Mouse (Mus musculus): ENCODE measurements around the gene Rere. TPM values are rescaled to one million over a fixed set of nuclear protein-coding genes. Genes with fewer than 3 reads are reported as not detected.

Rere gene
- polyA plus RNA-seq, 2 experiments = 4.8 to 5.1 TPM

DNA sequence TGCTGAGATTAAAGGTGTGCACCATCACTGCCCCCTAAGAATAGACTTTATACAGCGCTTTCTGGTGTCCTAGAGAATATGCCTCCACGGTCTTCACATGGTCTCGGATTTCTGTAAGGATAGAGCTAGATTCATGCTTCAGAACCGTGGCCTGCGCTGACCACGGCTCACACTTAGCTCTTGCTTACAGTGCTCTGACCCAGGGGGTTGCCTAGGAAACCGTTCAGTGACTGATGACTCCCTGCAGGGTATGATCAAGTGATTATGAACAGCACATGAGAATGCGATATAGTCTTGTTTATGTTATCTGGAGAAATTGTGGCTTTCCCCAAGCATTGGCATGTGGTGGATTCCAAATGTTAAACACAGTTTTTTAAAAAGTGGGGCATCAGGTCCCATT, 103.0 kb downstream of the Rere start:
- peaks cover 0 to 2% of the 10 kb centered on the region in 2 experiments; a peak in 1 of 4 replicates for H3K4me1 ChIP-seq (replicated peaks; ENCODE audit: control insufficient read depth in 2 of 2, insufficient read depth in 2 of 2, low read length in 1 of 2)
- no peak overlapping the region for H3K9ac ChIP-seq (replicated peaks)
- no peak for DNase-seq (ENCODE audit: low read depth in 3 of 3, low spot score in 3 of 3)
- H3K9me3 ChIP-seq (ENCODE audit: control insufficient read depth, low read length) = no peaks in the 10 kb centered on the region
- no peak overlapping the region for H3K4me2 ChIP-seq (ENCODE audit: low read depth)
- ATAC-seq (ENCODE audit: insufficient read depth) = no peak
- H3K36me3 ChIP-seq (replicated peaks; ENCODE audit: control insufficient read depth, insufficient read depth, low read depth) = no peaks in the 10 kb centered on the region
- no peak overlapping the region for H3K4me3 ChIP-seq (ENCODE audit: insufficient read depth in 1 of 2, low read depth in 2 of 2, low read length in 2 of 2)
- TF ChIP-seq CTCF (IDR thresholded peaks at IDR 0.05; ENCODE audit: low read depth) (no peak), EP300 (IDR thresholded peaks at IDR 0.05; ENCODE audit: low read depth) (no peak)
- no peak overlapping the region for H3K27ac ChIP-seq
- H3K27me3 ChIP-seq (ENCODE audit: control insufficient read depth, insufficient read depth, low read length) = no peaks in the 10 kb centered on the region
- WGBS (ENCODE audit: insufficient replicate concordance) = 61% methylated on average over 8 of the region's 8 CpGs

DNA sequence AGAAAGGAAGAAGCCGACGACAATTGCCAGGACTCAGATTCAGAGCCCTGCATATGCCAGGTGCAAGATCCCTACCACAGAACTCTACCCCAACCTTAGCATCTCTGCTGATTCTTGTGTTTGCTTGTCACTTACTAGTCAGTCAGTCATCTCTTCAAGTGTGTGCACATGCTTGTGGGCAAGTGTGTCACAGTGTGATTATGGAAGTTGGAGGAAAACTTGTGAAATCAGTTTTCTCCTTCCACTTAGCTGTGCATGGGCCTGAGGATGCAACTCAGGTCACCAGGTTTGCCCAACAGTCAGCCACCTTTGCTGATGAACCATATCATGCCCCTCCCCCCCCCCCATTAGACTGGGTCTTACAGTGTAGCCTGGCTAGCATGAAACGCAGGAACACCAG, 103.5 kb downstream of the Rere start:
- ATAC-seq (ENCODE audit: insufficient read depth) = no peak
- 75% methylated on average over 3 of the region's 3 CpGs for WGBS (ENCODE audit: insufficient replicate concordance)
- no peaks in the 10 kb centered on the region for H3K36me3 ChIP-seq (replicated peaks; ENCODE audit: control insufficient read depth, insufficient read depth, low read depth)

DNA sequence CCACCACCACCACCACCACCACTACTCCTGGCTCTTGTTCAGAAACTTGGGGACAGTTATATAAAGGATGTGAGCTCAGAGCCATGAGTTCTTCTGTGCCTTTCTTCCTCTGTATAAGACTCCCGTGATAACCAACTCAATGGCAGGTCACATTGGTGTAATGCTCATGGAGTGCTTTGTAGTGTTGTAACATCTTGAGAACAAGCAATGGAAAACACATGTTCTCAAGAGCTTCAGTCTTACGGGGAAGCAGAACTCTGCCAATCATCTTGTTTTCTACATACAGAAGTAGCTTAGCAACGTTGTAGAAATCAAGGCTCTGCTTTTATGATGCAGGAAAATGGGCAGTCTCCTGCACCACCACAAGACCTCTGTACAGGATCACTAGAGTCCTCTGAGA, 107.1 kb downstream of the Rere start:
- Histone ChIP-seq H3K4me1 (replicated peaks; ENCODE audit: control insufficient read depth in 2 of 2, insufficient read depth in 2 of 2, low read length in 1 of 2) (peaks cover 5 to 8% of the 10 kb centered on the region in 2 experiments), H3K9ac (replicated peaks) (no peak overlapping the region), H3K4me2 (ENCODE audit: low read depth) (no peak overlapping the region), H3K27me3 (ENCODE audit: control insufficient read depth, insufficient read depth, low read length) (no peaks in the 10 kb centered on the region), H3K9me3 (ENCODE audit: control insufficient read depth, low read length) (no peaks in the 10 kb centered on the region), H3K27ac (no peak overlapping the region), H3K4me3 (ENCODE audit: insufficient read depth in 1 of 2, low read depth in 2 of 2, low read length in 2 of 2) (no peak overlapping the region), H3K36me3 (replicated peaks; ENCODE audit: control insufficient read depth, insufficient read depth, low read depth) (no peaks in the 10 kb centered on the region)
- 58% methylated on average over 3 of the region's 3 CpGs for WGBS (ENCODE audit: insufficient replicate concordance)
- ATAC-seq (ENCODE audit: insufficient read depth) (no peak), DNase-seq (ENCODE audit: low read depth in 3 of 3, low spot score in 3 of 3) (no peak)
- TF ChIP-seq EP300 (IDR thresholded peaks at IDR 0.05; ENCODE audit: low read depth) (no peak), CTCF (IDR thresholded peaks at IDR 0.05; ENCODE audit: low read depth) (no peak)

More for the DNA sequence above, 103.5 kb downstream of the Rere start:
- no peak for DNase-seq (ENCODE audit: low read depth in 3 of 3, low spot score in 3 of 3)
- H3K4me1 ChIP-seq (replicated peaks; ENCODE audit: control insufficient read depth in 2 of 2, insufficient read depth in 2 of 2, low read length in 1 of 2) = no peaks in the 10 kb centered on the region; a peak in 1 of 4 replicates
- no peaks in the 10 kb centered on the region for H3K9me3 ChIP-seq (ENCODE audit: control insufficient read depth, low read length)
- no peak for TF ChIP-seq CTCF (IDR thresholded peaks at IDR 0.05; ENCODE audit: low read depth)
- no peak for TF ChIP-seq EP300 (IDR thresholded peaks at IDR 0.05; ENCODE audit: low read depth)
- H3K27ac ChIP-seq = no peak overlapping the region
- no peak overlapping the region for H3K4me2 ChIP-seq (ENCODE audit: low read depth)
- H3K4me3 ChIP-seq (ENCODE audit: insufficient read depth in 1 of 2, low read depth in 2 of 2, low read length in 2 of 2) = no peak overlapping the region
- no peak overlapping the region for H3K9ac ChIP-seq (replicated peaks)
- no peaks in the 10 kb centered on the region for H3K27me3 ChIP-seq (ENCODE audit: control insufficient read depth, insufficient read depth, low read length)

DNA sequence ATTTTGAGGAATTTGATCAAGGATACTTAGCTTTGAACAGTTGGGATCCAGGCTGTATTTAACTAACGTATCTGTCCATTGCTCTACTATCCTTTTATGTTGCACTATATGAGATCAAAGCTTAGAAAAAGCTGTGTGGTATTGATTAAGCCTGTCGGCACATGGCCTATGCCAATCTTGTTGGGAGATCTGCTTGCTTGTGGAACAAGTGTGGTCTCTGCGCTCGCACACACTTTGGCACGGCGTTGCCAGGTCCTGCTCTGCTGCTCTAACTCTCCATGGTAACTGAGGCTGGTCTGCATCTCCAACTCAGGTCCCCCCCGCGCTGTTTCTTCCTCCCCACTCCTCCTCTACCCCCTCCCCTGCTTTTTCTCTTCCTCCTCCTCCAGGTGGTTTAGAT, 112.2 kb downstream of the Rere start:
- TF ChIP-seq CTCF (IDR thresholded peaks at IDR 0.05; ENCODE audit: low read depth) = no peak
- no peak for TF ChIP-seq EP300 (IDR thresholded peaks at IDR 0.05; ENCODE audit: low read depth)
- Histone ChIP-seq H3K27me3 (ENCODE audit: control insufficient read depth, insufficient read depth, low read length) (no peaks in the 10 kb centered on the region), H3K4me1 (replicated peaks; ENCODE audit: control insufficient read depth in 2 of 2, insufficient read depth in 2 of 2, low read length in 1 of 2) (peaks cover 5 to 22% of the 10 kb centered on the region in 2 experiments), H3K36me3 (replicated peaks; ENCODE audit: control insufficient read depth, insufficient read depth, low read depth) (no peaks in the 10 kb centered on the region), H3K9me3 (ENCODE audit: control insufficient read depth, low read length) (no peaks in the 10 kb centered on the region), H3K4me2 (ENCODE audit: low read depth) (no peak overlapping the region), H3K4me3 (ENCODE audit: insufficient read depth in 1 of 2, low read depth in 2 of 2, low read length in 2 of 2) (no peak overlapping the region), H3K27ac (no peak overlapping the region), H3K9ac (replicated peaks) (no peak overlapping the region)
- 57% methylated on average over 8 of the region's 8 CpGs for WGBS (ENCODE audit: insufficient replicate concordance)
- no peak for DNase-seq (ENCODE audit: low read depth in 3 of 3, low spot score in 3 of 3)
- no peak for ATAC-seq (ENCODE audit: insufficient read depth)

DNA sequence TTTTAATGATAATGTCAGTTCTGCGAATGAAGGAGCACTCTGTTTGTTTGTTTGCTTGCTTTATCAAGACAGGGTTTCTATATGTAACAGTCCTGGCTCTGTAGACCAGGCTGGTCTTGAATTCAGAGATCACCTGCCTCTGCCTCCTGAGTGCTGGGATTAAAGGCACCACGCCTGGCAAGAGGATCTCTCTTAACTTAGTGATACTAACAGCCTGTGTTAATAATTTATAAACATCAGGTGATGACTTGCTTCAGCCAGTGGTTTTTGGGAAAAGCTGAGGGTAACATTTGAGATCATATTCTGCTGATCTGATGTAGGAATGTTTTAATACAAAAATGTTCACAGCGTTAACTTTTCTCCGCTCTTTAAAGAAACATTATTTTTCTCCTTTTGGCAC, 112.6 kb downstream of the Rere start:
- TF ChIP-seq EP300 (IDR thresholded peaks at IDR 0.05; ENCODE audit: low read depth) (no peak), CTCF (IDR thresholded peaks at IDR 0.05; ENCODE audit: low read depth) (no peak)
- 76% methylated on average over 4 of the region's 4 CpGs for WGBS (ENCODE audit: insufficient replicate concordance)
- H3K9ac ChIP-seq (replicated peaks) = no peak overlapping the region

More for the DNA sequence above, 112.6 kb downstream of the Rere start:
- H3K27me3 ChIP-seq (ENCODE audit: control insufficient read depth, insufficient read depth, low read length) = no peaks in the 10 kb centered on the region
- H3K9me3 ChIP-seq (ENCODE audit: control insufficient read depth, low read length) = no peaks in the 10 kb centered on the region
- DNase-seq (ENCODE audit: low read depth in 3 of 3, low spot score in 3 of 3) (no peak), ATAC-seq (ENCODE audit: insufficient read depth) (no peak)
- H3K4me3 ChIP-seq (ENCODE audit: insufficient read depth in 1 of 2, low read depth in 2 of 2, low read length in 2 of 2) = no peak overlapping the region
- H3K27ac ChIP-seq = no peak overlapping the region
- H3K36me3 ChIP-seq (replicated peaks; ENCODE audit: control insufficient read depth, insufficient read depth, low read depth) = no peaks in the 10 kb centered on the region
- H3K4me2 ChIP-seq (ENCODE audit: low read depth) = no peak overlapping the region
- peaks cover 5 to 24% of the 10 kb centered on the region in 2 experiments for H3K4me1 ChIP-seq (replicated peaks; ENCODE audit: control insufficient read depth in 2 of 2, insufficient read depth in 2 of 2, low read length in 1 of 2)

Data from liver, embryonic 14.5 days (tissue).